Mouse (Mus musculus): ENCODE data around the gene Mbnl3.

- TF ChIP-seq CTCF (IDR thresholded peaks at IDR 0.05; ENCODE audit: low read depth) = no peak
- TF ChIP-seq EP300 (IDR thresholded peaks at IDR 0.05; ENCODE audit: low read depth) = no peak
Observed at GRCm38 (mm10) chrX:51167976-51168375, 38.4 kb downstream of the Mbnl3 start.
